Mouse (Mus musculus) heart, embryonic 16.5 days (tissue): Measurements from ENCODE around the gene Atp6v1g1. TPM values are rescaled to one million over a fixed set of nuclear protein-coding genes. Genes with fewer than 3 reads are reported as not detected.

Source experiments
- ATAC-seq: fragments of 200-750 bp; cut with Nextera tagmentation; replicated peaks from 2 replicates; pipeline ENCODE4 v1.8.0; 2017; ENCODE audit warnings: moderate number of reproducible peaks; ENCODE audit not compliant: insufficient read depth, low FRiP score; ENCODE audit errors: extremely low read depth
- H3K27ac ChIP-seq: fragments of 300-500 bp; sonication (generic); 2 replicates; pipeline ENCODE4 v1.5.1; 2014; ENCODE audit warnings: mild to moderate bottlenecking, low read length, control low read depth, moderate library complexity
- H3K27me3 ChIP-seq: fragments of 300-500 bp; sonication (generic); 2 replicates; pipeline ENCODE4 v1.6.1; 2014; ENCODE audit warnings: low read length, mixed read lengths; ENCODE audit not compliant: control insufficient read depth, insufficient read depth
- H3K36me3 ChIP-seq: fragments of 300-500 bp; sonication (generic); 2 replicates; pipeline ENCODE4 v1.6.1; 2014; ENCODE audit not compliant: control insufficient read depth, insufficient read depth
- H3K4me1 ChIP-seq: fragments of 300-500 bp; sonication (generic); 2 replicates; pipeline ENCODE4 v1.6.1; 2014; ENCODE audit warnings: low read length, mixed read lengths; ENCODE audit not compliant: control insufficient read depth, insufficient read depth
- H3K4me2 ChIP-seq: fragments of 300-500 bp; sonication (generic); 2 replicates; pipeline ENCODE4 v1.6.1; 2014; ENCODE audit warnings: low read depth, mild to moderate bottlenecking, control low read depth, low read length
- H3K4me3 ChIP-seq: fragments of 300-500 bp; sonication (generic); 2 replicates; pipeline ENCODE4 v1.5.1; 2014; ENCODE audit warnings: mild to moderate bottlenecking, control low read depth, low read length
- H3K9ac ChIP-seq: fragments of 300-500 bp; sonication (generic); 2 replicates; pipeline ENCODE4 v1.6.1; 2014; ENCODE audit warnings: low read length, control low read depth
- H3K9me3 ChIP-seq: fragments of 300-500 bp; sonication (generic); replicated peaks from 2 replicates; pipeline ENCODE4 v1.6.1; 2016; ENCODE audit warnings: low read length; ENCODE audit not compliant: control insufficient read depth
- WGBS: fragments of 180-500 bp; shearing (Covaris S2); extraction: QIAGEN DNeasy Blood & Tissue Kit; methylation state at CpG from one replicate; pipeline ENCODE4 v1.1.7; 2014; 5-methylcytosine and 5-hydroxymethylcytosine counted together
- polyA plus RNA-seq: library from polyadenylated mRNA; unstranded; fragments of >200 nt; fragmentation: Nextera tagmentation; extraction: Ambion mirVana; gene quantifications from 2 replicates; pipeline ENCODE4 v1.2.1, GENCODE M21; 2015

The Atp6v1g1 gene
- polyA plus RNA-seq, 1 experiment from 2014 or later, result 238 TPM

DNA sequence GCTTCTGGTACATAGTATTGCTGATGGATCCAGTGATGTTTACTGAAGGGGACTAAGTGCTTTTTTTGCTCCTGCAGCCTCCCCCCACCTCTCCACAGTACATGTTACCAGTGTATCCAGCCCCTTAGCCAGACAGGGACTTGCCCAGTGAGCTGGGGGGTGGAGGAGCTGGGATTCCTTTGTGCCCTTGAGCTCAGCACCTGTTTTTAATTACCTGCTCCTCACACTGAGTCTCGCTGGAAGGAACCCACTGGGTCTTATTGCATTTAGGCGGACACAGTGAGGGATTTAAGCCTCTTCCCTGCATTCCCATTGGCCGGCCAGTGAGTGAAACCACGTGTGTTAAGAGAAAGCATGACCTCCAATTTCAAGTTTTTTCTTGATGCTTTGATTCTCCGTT lies 38.0 kb downstream of the Atp6v1g1 start:
- Histone ChIP-seq H3K4me2 (no peak overlapping the region), H3K27me3 (no peaks in the 10 kb centered on the region), H3K36me3 (no peaks in the 10 kb centered on the region; the same call in 1 of the 2 replicates), H3K9me3 (0 out of 2 replicates have a peak, but pooled peaks cover under 1% of the 10 kb centered on the region), H3K4me3 (no peak overlapping the region), H3K4me1 (no peaks in the 10 kb centered on the region), H3K27ac (no peak overlapping the region), H3K9ac (no peak overlapping the region)
- WGBS, result 81% methylated on average over 5 of the region's 5 CpGs
- no peak for ATAC-seq

DNA sequence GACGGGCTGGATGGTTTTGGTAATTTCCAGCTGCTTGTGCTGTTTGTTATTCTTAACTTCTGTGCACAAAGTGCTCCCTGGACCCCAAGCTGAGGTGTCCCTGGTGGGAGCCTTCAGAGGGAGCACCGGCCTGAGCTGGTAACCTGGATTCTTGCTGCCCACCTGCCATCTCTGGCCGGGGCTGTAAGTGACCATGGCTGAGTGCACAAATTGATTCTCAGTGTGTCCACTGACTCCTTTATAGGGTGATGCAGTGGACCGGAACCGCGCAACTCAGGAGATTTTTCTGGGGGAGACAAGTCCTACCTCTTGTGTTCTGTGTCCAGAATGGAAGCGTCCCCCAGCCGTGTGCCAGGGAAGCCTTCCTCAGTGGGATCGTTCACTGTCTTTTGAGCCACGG lies 40.6 kb downstream of the Atp6v1g1 start:
- H3K4me2 ChIP-seq, result no peak overlapping the region
- no peak overlapping the region for H3K4me3 ChIP-seq
- ATAC-seq, result no peak
- H3K9ac ChIP-seq, result no peak overlapping the region
- H3K27ac ChIP-seq, result no peak overlapping the region
- no peaks in the 10 kb centered on the region for H3K4me1 ChIP-seq
- H3K36me3 ChIP-seq, result no peaks in the 10 kb centered on the region
- H3K27me3 ChIP-seq, result no peaks in the 10 kb centered on the region
- 90% methylated on average over 10 of the region's 10 CpGs for WGBS
- no peaks in the 10 kb centered on the region for H3K9me3 ChIP-seq

DNA sequence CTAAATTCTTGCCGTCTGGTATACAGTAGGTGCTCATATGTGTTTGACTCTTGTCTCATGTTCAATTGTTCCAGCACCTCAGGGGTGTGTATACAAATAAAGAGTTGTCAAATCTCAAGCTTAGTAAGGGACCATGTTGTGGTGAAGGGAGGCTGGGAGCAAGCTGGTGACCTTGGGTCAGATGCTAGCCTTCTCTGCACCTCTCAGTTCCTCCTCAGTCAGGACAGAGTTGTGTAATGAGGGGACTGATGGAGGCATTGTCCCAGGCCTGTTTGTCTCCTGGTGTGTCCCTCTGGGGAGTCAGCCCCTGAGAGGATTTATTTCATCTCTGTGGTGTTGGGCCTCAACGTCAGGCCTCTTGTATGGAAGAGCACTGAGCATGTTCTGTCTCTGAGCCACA lies 41.7 kb downstream of the Atp6v1g1 start:
- Histone ChIP-seq H3K4me2 (no peak overlapping the region), H3K4me1 (no peaks in the 10 kb centered on the region), H3K4me3 (no peak overlapping the region), H3K27me3 (no peaks in the 10 kb centered on the region), H3K27ac (no peak overlapping the region), H3K9ac (no peak overlapping the region), H3K9me3 (no peaks in the 10 kb centered on the region), H3K36me3 (no peaks in the 10 kb centered on the region)
- ATAC-seq, result no peak
- 83% methylated on average over 2 of the region's 2 CpGs for WGBS

DNA sequence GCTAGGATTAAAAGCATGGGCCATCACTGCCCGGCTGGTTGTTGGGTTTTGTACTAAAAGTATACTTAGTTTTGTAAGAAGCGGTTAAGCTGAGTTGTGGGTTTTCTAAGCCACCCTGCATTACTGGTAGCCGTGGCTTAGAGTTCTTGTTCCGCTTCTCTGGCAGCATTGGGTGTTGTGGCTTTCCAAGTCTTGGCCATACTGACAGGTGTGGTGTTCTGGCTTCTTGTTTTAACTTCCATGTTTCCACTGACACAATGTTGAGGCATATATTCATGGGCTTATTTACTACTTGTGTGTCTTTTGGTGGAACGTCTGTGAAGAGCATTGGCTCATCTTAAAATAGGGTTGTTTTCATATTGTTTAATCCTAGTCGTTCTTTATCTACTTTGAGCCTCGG lies 45.4 kb downstream of the Atp6v1g1 start:
- no peak for ATAC-seq
- WGBS, result 75% methylated on average over 7 of the region's 7 CpGs
- Histone ChIP-seq H3K9me3 (no peaks in the 10 kb centered on the region), H3K27me3 (no peaks in the 10 kb centered on the region), H3K9ac (no peak overlapping the region), H3K4me1 (peaks cover 8% of the 10 kb centered on the region), H3K4me3 (no peak overlapping the region), H3K27ac (no peak overlapping the region), H3K4me2 (no peak overlapping the region), H3K36me3 (no peaks in the 10 kb centered on the region)

DNA sequence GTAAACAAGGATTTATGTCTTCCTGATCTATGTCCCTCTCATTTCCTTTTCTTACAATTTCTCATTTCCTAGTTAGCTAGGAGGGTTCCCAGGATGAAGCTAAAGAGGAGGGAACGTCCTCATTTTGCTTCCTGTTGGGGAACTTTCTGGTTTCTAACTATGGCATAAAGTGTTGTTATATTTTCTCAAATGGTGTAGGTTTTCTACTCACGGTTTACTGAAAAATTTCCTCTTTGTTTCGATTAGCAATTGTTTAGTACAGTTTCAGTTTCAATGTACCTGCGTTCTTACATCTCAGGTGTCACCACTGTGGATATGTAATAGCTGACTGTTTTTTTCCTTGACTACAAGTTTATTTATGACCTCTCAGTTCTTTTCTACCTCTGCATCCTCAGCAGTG lies 46.0 kb downstream of the Atp6v1g1 start:
- whole genome bisulfite sequencing, result 70% methylated on average over 4 of the region's 4 CpGs
- H3K36me3 ChIP-seq, result no peaks in the 10 kb centered on the region
- H3K4me2 ChIP-seq, result no peak overlapping the region
- no peak overlapping the region for H3K9ac ChIP-seq
- ATAC-seq, result no peak
- peaks cover 11% of the 10 kb centered on the region for H3K4me1 ChIP-seq
- H3K9me3 ChIP-seq, result no peaks in the 10 kb centered on the region
- H3K4me3 ChIP-seq, result no peak overlapping the region
- H3K27ac ChIP-seq, result no peak overlapping the region
- no peaks in the 10 kb centered on the region for H3K27me3 ChIP-seq

DNA sequence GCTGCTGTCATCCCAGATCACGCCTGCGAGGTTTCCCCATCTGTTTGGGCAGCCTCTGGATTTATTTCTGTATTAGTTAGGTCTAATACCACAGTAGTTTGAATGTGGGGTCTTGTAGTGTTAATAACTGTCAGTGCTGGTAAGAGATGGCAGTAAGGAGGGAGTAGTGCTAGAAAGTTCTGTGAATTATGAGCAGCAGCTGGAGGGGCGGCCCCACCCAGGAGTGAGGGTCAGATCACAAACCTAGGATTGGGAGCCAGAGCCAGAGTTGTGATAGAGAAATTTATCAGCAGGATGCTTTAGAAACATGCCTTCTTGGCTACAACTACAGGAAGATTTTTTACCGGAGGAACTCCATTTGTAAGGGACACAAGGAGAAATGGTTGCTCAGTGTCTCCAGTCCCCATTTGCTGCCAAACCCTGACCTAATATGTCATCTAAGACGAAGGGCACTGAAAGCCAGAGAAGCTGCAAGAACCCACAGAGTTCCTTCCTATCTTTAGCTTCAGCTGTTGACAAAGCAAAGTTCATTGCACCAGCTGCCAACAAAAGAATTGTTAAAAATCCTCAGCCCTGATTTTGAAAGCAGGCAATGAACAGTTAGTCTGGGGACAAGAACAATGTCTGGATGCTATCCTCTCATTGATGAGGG lies 50.0 kb downstream of the Atp6v1g1 start:
- H3K4me3 ChIP-seq, result no peak overlapping the region
- WGBS, result 50% methylated on average over 5 of the region's 5 CpGs
- ATAC-seq, result no peak
- no peaks in the 10 kb centered on the region for H3K27me3 ChIP-seq
- H3K9me3 ChIP-seq, result no peaks in the 10 kb centered on the region
- no peak overlapping the region for H3K9ac ChIP-seq
- peaks cover 11% of the 10 kb centered on the region for H3K4me1 ChIP-seq
- no peak overlapping the region for H3K4me2 ChIP-seq
- H3K27ac ChIP-seq, result 0 out of 2 replicates have a peak overlapping the region, but pooled peaks have one; percentile 5
- no peaks in the 10 kb centered on the region for H3K36me3 ChIP-seq

DNA sequence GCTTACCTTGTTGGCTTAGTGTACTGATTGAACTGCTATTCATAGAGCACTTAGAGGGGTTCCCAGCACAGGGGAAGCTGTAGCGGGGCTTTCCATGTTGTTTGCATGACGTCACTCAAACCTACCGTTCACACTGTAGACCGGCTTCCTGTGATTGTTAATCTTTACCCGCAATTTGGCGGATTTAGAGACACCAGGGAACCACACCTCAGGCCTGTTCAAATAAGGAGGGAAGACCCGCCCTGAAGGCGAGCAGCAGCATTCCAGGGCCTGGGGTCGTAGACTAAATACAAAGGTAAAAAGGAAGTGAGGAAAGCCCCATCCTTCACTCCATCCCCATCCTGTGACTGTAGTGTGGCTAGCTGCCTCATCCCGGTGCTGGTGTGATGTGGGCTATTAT lies 50.7 kb downstream of the Atp6v1g1 start:
- Histone ChIP-seq H3K36me3 (no peaks in the 10 kb centered on the region), H3K9me3 (no peaks in the 10 kb centered on the region), H3K27ac (no peak overlapping the region), H3K4me3 (no peak overlapping the region), H3K4me2 (no peak overlapping the region), H3K4me1 (peaks cover 11% of the 10 kb centered on the region), H3K27me3 (no peaks in the 10 kb centered on the region), H3K9ac (no peak overlapping the region)
- 54% methylated on average over 10 of the region's 10 CpGs for WGBS
- no peak for ATAC-seq

DNA sequence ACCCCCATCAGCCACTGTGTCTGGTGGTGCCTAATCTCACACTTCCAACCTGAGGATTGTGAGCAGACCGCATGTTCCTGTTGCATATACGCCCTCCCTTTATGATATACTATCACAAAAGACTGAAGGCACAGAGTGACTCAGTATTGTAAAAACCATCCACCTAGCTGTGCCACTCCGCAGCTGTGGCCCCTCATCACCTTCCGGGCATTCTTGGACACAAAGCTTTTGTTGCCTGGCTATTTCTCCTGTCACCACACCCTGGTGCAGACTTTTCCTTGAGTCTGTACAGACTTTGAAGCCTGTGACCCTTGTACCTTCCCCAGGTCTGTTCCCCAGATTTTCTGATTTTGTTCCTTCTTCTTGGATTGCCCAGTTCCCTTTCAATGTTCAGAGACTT lies 51.4 kb downstream of the Atp6v1g1 start:
- no peak overlapping the region for H3K9ac ChIP-seq
- H3K27ac ChIP-seq, result no peak overlapping the region
- no peaks in the 10 kb centered on the region for H3K36me3 ChIP-seq
- H3K4me2 ChIP-seq, result no peak overlapping the region
- H3K4me3 ChIP-seq, result no peak overlapping the region
- H3K27me3 ChIP-seq, result no peaks in the 10 kb centered on the region
- 86% methylated on average over 4 of the region's 4 CpGs for WGBS
- peaks cover 11% of the 10 kb centered on the region for H3K4me1 ChIP-seq
- no peak for ATAC-seq
- no peaks in the 10 kb centered on the region for H3K9me3 ChIP-seq
